Mouse (Mus musculus) kidney, adult 2 months (tissue): ENCODE results near the gene Mylk. TPM values are rescaled to one million over a fixed set of nuclear protein-coding genes. Genes with fewer than 3 reads are reported as not detected.
"Not testable (repeated sequence)": the region's sequence is repeated elsewhere in the genome, so short reads cannot be mapped to it uniquely, and the experiment has no call there.

ENCODE experiments used
- DNase-seq: peaks from one replicate; pipeline ENCODE4 v3.0.0; 2021
- H3K27ac ChIP-seq: fragments of 200-500 bp; 2 replicates; pipeline ENCODE4 v1.5.1; 2012; ENCODE audit warnings: low read depth, low read length, control low read depth, inconsistent platforms; ENCODE audit not compliant: insufficient read depth
- H3K27me3 ChIP-seq: fragments of 200-500 bp; replicated peaks from 2 replicates; pipeline ENCODE4 v1.6.1; 2012; ENCODE audit warnings: mild to moderate bottlenecking, moderate library complexity, low read length, inconsistent platforms; ENCODE audit not compliant: control insufficient read depth, insufficient read depth
- H3K36me3 ChIP-seq: fragments of 200-500 bp; 2 replicates; pipeline ENCODE4 v1.6.1; 2012; ENCODE audit warnings: mild to moderate bottlenecking, moderate library complexity, low read length, inconsistent platforms; ENCODE audit not compliant: control insufficient read depth, insufficient read depth
- H3K4me1 ChIP-seq: fragments of 200-500 bp; 2 replicates; pipeline ENCODE4 v1.6.1; 2011; ENCODE audit warnings: low read length; ENCODE audit not compliant: control insufficient read depth, insufficient read depth
- H3K4me3 ChIP-seq: fragments of 200-500 bp; 2 replicates; pipeline ENCODE4 v1.5.1; 2011; ENCODE audit warnings: mild to moderate bottlenecking, low read depth, low read length, control low read depth; ENCODE audit not compliant: insufficient read depth
- CTCF ChIP-seq: fragments of 200-500 bp; conservative IDR thresholded peaks from 2 replicates; pipeline ENCODE4 v1.5.1; 2011; ENCODE audit warnings: low read depth, mild to moderate bottlenecking, control low read depth, low read length, moderate library complexity, mixed read lengths; ENCODE audit not compliant: insufficient read depth, insufficient read length
- POLR2A ChIP-seq: fragments of 200-500 bp; IDR thresholded peaks from one replicate; pipeline ENCODE4 v1.6.1; 2011; ENCODE audit warnings: low read depth, low read length, control low read depth
- WGBS: fragments of 180-500 bp; shearing (Covaris S2); methylation state at CpG from one replicate; pipeline ENCODE4 v1.1.7; 2018; 5-methylcytosine and 5-hydroxymethylcytosine counted together
- polyA plus RNA-seq: library from polyadenylated mRNA; depleted of rRNA; stranded (reverse); fragments of >200 nt; gene quantifications from 2 replicates; pipeline ENCODE4 v1.2.3, GENCODE M21; 2012; rRNA removed

Gene Mylk
- 64.7 and 77.2 TPM in 2 replicates for polyA plus RNA-seq

- TF ChIP-seq CTCF (no peak), POLR2A (peak; percentile 94)
- Histone ChIP-seq H3K4me1 (peaks cover 10% of the 10 kb centered on the region; the same call in 1 of the 2 replicates), H3K27ac (peak within 1 kb of the TSS; percentile 2; the same call in 1 of the 2 replicates), H3K4me3 (peak within 1 kb of the TSS; percentile 63), H3K36me3 (no peaks in the 10 kb centered on the region), H3K27me3 (no peaks in the 10 kb centered on the region)
- 1% methylated on average over 48 of the region's 48 CpGs for WGBS
- peak; percentile 98 for DNase-seq
These were observed at the start of gene Mylk for GRCm38 (mm10) chr16:34745065-34745585. TSS of gene Mylk (plus strand) at chr16:34745210.

- H3K4me3 ChIP-seq, H3K27ac ChIP-seq, DNase-seq, H3K27me3 ChIP-seq, H3K36me3 ChIP-seq, H3K4me1 ChIP-seq: not testable (repeated sequence)
- WGBS, result 70% methylated on average over 3 of the region's 3 CpGs
These were observed 46.3 kb upstream of the Mylk start for GRCm38 (mm10) chr16:34698721-34699120.

DNA sequence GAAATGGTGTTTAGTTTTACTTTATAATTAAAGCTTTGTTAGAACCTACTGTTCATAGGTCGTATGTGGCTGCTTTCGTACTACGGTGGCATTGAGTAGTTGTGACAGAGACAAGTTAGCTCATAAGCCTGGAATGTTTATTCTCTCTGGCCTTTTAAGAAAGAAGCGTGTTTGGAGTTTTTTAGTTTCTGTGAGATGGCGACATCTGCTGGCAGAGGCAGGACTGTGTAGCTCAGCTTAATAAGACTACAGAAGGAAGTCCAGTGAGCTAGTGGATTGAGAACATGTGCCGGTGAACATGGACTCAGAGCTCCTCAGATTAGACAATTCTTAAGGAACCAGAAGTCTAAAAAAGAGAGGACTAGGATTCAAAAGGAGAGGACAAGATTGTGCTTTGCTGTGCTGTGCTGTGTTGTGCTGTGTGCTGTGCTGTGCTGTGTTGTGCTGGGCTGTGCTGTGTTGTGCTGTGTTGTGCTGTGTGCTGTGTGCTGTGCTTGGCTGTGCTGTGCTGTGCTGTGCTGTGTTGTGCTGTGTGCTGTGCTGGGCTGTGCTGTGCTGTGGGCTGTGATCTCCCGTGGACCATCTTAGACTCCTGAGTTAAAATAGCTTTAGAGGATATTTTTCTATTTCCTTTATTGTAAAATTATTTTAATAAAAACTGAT is 44.7 kb upstream of the Mylk start:
- peak; percentile 81 for DNase-seq
- no peak for TF ChIP-seq POLR2A
- TF ChIP-seq CTCF, result peak; percentile 80
- Histone ChIP-seq H3K27ac (no peak overlapping the region), H3K4me1 (no peaks in the 10 kb centered on the region), H3K36me3 (no peaks in the 10 kb centered on the region), H3K27me3 (no peaks in the 10 kb centered on the region), H3K4me3 (no peak overlapping the region)
- WGBS, result 14% methylated on average over 7 of the region's 7 CpGs

- no peak for TF ChIP-seq CTCF
- TF ChIP-seq POLR2A, result no peak
- no peaks in the 10 kb centered on the region for H3K4me1 ChIP-seq
- no peaks in the 10 kb centered on the region for H3K27me3 ChIP-seq
- no peak overlapping the region for H3K27ac ChIP-seq
- H3K36me3 ChIP-seq, result no peaks in the 10 kb centered on the region
- WGBS, result 84% methylated on average over 6 of the region's 6 CpGs
- DNase-seq, result no peak
- no peak overlapping the region for H3K4me3 ChIP-seq
These were observed 44.2 kb upstream of the Mylk start for GRCm38 (mm10) chr16:34700828-34701216.

- DNase-seq, result no peak
- Histone ChIP-seq H3K4me1 (no peaks in the 10 kb centered on the region), H3K27me3 (no peaks in the 10 kb centered on the region), H3K4me3 (no peak overlapping the region), H3K27ac (no peak overlapping the region), H3K36me3 (no peaks in the 10 kb centered on the region)
- TF ChIP-seq CTCF, result no peak
- TF ChIP-seq POLR2A, result no peak
- 74% methylated on average over 2 of the region's 2 CpGs for WGBS
These were observed 39.0 kb upstream of the Mylk start for GRCm38 (mm10) chr16:34706019-34706418.

DNA sequence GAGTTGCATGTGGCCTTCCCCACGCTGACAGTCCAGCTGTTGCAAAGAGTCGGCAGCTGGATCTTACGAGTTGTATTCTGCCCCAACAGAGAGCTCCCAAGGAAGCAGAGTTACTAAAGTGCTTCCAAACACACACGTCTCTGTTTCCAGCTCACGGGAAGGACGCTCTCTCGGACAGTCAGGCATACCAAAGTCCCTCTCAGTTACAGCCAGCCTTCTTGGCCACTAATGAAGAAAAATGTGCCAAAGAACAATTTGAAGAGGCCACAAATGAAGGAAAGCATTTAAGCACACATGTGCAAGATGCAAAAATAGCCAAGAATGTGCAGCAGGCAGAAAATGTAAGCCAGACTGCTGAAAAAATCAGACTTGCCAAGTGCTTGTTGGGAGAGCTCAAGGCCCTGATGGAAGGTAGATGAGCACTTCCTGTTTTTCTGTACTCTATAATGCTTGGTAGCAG is 38.5 kb upstream of the Mylk start:
- H3K27ac ChIP-seq, result peak overlapping the region; percentile 13; the same call in 1 of the 2 replicates

DNA sequence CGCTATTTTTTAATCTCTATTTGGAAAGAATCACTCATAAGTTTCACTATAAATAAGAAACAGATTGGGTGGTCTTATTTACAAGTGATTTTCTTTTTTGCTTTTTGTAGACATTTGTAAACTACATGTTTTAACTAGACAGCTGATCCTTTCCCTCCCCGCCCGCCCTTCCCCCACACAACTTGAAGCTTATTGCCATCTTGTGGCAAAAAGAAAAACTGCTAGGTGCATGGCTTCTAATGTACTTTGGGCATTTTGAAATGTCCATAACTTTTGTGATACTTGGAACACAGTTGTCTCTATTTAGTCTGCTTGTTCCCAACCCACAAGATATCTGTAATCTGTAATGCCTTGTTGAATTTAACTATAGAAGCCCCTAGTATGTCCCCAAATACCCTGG is 33.5 kb upstream of the Mylk start:
- H3K4me1 ChIP-seq, result no peaks in the 10 kb centered on the region
- H3K27me3 ChIP-seq, result no peaks in the 10 kb centered on the region
- TF ChIP-seq CTCF (peak; percentile 43), POLR2A (no peak)
- 66% methylated on average over 3 of the region's 3 CpGs for WGBS
- DNase-seq, result no peak
- no peak overlapping the region for H3K27ac ChIP-seq
- H3K4me3 ChIP-seq, result no peak overlapping the region
- no peaks in the 10 kb centered on the region for H3K36me3 ChIP-seq

More for the DNA sequence above, 38.5 kb upstream of the Mylk start:
- TF ChIP-seq CTCF (no peak), POLR2A (no peak)
- no peak for DNase-seq
- WGBS, result 74% methylated on average over 7 of the region's 7 CpGs
- H3K36me3 ChIP-seq, result no peaks in the 10 kb centered on the region
- no peaks in the 10 kb centered on the region for H3K27me3 ChIP-seq
- H3K4me1 ChIP-seq, result no peaks in the 10 kb centered on the region
- no peak overlapping the region for H3K4me3 ChIP-seq
